Mouse (Mus musculus) heart, postnatal 14 days (tissue): ENCODE measurements at regions not wholly inside any gene's neighbourhood (a gene's known extent, or its start where the extent isn't known, plus 50 kb on each side); places are given as distances from the start of the nearest gene placed in this dataset.
A peak's percentile ranks its signal among the peaks of the same experiment; 100 is the strongest.

Experiments
- DNase-seq, 2 experiments: peaks; one replicate each; pipeline ENCODE4 v3.0.0; 2021 to 2022
- intact Hi-C: fragments of 180-260 bp; cut with DNase I; formaldehyde crosslinking; loops from one replicate; pipeline ENCODE4 v1.15.1; 2025

DNA sequence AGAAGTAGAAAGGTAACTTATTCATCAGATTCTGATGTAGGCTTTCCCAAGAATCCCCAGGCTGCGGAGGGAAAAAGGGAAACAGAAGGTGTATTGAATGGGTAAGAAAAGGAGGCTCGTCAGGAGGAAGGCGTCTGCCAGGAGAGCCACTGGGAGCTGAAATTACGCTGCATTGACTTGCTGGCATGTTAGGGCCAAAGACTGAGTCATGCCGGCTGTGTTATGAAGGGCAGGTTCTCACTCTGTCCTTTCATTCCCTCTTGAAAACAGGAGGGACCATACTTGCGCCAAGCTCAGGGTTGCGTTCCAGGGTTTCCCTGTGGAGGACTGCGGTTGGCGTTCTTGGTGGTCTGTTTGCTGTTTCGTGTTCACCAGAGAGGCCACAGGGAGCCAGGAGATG lies 128.3 kb upstream of the Krr1 start:
- DNase-seq, result no peak
- intact Hi-C loops, result no loop called here

DNA sequence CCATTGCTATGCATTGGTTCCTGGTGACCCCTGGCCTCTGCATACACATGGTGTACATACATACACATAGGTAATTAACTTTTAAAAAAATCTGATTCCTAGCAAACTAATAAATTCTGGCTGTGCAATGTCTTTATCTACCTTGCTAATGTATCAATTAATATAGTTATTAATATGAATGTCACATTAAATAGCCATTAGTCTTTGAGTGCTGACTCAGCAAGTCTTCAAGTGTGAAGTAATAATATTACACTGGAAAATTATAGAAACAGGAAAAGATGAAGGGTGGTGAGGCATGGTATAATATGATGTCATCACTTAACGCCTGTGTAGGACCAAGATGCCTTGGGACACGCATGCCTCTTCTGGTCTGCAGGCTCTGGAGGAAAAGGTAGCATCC lies 126.5 kb upstream of the Krr1 start:
- DNase-seq, result no peak
- intact Hi-C loops, result no loop called here

DNA sequence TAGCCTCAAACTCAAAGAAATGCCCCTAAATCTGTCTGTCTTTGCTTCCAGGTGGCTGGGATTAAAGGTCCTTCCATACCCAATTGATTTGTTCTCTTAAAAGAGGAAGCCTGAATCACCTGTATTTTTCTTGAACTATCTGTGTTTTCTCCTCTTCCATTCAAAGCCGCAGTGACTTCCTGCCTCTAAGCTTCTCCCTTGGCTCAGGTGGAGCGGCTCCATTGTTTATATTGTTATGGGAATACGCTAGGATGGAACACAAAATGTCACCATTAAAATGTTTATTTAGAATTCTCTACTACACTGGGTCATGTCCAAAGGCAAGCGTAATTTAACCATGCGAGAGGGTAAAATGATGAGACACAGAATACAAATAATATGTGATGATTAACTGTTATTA lies 118.2 kb upstream of the Krr1 start:
- intact Hi-C loops, result no loop called here
- DNase-seq, result no peak

DNA sequence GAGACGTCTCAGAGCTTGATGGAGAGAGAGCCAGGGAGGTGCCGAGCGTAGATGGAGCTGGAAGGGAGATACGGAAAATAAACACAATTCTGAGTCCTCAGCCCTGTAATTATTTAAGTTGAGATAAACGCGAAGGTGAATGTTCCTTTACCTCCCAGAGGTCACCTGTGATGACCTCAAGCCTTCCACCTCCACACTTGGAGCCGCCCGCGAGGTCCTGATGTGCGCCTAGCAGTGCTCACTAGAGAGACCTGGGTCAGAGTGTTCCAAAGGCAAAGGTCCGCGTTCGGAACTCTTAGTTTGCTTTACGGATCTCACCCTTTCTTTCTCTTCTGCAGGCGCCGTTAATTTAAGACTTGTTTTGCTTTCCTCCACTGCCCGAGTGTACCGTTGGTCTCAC lies 117.0 kb upstream of the Krr1 start:
- DNase-seq, result no peak

DNA sequence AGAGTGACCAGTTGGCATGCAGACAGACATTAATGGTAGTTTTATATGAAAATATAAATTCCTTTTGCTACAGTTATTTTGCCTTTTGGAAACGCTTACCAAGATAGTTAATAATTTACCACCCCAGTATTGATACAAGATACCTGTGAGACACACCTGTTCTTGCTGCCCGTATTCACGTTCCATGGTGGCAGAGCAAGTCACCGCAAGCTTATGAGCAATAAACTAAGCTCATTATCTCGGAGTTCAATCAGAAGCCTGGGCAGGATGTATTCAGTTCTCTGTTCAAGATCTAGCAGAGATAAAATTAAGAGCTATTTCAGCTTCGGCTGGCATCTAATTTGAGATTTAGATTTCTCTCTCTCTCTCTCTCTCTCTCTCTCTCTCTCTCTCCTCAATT lies 114.1 kb upstream of the Krr1 start:
- intact Hi-C loops, result no loop called here
- DNase-seq, result no peak

More for the DNA sequence above, 117.0 kb upstream of the Krr1 start:
- intact Hi-C loops, result no loop called here

DNA sequence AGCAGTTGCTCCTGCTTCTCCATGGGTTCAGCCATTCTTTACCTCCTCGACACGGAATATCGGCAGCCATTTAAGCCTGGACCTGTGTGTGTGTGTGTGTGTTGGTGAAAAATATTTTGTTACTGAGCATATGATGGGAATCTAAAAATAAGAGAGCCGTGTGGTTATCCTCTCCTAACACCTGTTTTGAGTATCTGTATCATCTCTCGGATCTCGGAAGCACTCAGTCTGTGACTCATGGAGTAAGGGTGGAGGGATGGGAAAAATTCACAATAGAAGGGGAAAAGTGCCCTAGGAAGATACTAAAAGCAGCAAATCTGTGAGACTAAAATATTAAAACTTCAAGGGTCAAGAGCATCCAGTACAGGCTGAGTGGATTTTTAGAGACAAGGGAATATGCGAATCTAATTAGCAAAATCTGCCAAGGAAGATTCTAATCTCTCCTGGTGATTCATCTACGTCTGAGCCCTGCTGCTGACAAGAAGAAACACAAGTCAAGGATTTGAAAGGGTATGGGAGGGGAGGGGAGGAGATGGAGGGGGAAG lies 107.1 kb upstream of the Krr1 start:
- no peak for DNase-seq
- intact Hi-C loops, result no loop called here

DNA sequence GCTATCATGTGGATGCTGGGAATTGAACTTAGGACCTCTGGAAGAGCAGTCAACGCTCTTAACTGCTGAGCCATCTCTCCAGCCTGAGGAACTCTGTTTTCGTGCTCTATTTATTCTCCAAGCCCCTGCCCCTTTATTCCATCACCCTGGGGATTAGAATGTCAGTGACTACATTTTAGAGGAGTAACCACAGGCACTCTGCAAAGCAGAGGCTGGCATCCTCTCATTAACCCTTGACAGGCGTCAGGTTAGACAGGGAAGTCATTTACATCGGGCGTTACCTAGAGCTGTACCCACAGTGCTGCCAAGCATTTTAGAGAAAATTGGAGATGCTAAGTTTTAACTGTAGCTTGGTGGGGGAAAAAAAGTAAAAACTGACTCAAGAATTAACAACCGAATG lies 105.4 kb upstream of the Krr1 start:
- intact Hi-C loops, result no loop called here
- DNase-seq, result no peak

DNA sequence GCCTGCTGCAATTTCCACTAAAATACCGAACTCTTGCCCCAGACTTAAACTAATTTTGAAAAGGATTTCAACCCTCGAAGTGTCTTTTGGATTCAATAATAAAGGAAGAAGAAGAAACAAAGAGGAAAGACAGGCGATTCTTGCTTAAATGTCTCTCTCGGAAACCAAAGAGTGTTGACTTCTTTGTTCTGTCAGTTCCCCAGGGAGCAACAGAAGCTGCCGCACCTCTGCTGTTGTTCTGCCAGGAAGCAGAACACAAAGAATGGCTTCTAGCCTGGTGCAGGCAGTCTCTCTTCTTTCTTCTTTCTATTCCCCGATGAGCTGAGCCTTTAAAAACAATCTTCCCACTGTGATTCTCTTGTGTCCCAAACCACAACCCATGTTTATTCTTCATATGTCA lies 104.9 kb upstream of the Krr1 start:
- intact Hi-C loops, result no loop called here
- no peak for DNase-seq

DNA sequence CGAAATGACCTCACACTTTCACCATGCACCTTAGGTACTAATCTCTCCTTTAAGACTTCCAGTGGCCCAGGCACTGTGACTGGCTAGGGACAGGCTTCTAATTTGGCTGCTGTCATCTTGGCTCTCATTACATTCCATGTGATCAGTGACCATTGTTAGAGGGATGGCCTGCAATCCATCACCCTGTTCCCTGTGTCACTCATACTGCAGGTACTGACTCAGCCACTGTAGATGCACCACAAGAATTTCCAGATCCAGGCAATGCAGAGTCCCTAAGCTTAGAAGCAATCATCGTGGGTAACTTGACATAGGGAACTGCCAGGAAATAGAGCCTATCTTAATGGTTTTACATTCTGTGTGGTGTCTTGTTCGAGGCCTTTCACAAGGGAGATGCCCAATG lies 92.1 kb upstream of the Krr1 start:
- intact Hi-C loops, result no loop called here
- DNase-seq, result no peak

DNA sequence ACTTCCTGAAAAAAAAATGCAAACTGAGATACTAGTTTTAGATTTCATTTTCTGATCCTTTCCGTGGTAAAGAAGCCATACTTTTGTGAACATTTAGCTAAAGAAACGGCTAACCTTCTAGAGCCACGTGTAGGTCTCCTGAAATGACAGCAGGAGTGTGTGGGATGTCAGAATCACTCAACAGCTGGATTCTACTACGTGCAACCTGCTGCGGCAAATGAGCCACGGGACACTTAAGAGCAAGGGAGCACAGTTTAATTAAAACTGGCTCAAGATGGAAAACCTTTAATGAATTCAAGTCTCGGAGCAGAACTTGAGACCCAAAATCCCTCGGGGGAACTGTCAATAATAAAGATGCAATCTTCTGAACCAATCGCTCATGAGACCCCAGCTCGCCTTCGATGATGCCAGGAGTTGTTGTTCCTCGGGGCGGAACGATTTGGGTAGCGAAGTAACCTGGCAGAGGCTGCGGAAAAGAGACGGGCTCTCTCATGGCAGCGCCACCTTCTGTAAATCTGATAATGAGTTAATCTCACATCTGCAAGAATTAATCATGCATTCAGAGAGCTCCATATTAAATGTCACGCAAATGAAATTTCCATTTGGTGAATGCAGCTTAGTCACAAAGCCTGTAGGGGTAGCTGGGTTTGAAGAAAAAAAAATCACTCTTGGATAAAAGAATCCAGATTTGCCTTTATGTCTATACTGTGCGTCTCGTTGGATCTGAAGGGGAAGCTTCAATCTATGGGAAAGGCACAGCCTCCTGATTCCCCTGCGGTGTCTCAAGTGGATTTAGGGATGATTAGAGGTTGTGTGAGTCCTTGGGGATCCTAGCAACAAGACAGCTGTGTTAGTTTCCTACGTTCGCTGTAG lies 90.9 kb upstream of the Krr1 start:
- no peak for DNase-seq
- intact Hi-C loops, result no loop called here

DNA sequence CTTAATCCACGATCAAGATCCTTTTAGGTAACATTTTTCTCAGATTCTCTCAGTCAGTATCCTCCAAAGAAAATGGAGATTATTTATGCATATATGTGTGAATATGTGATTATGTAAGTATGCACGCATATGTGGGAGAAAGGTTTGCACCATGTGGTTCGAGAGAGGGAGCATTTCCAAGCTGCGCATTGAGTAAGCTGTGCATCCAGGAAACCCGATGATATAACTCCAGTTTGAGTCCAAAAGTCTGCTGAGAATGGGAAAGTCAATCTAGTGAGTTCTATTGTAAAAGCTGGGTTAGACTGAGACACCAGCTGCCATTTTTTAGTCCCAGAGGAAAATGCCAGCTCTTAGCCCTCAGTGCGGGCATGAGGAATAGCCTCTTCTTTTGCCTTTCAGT lies 89.9 kb upstream of the Krr1 start:
- intact Hi-C loops, result no loop called here

DNA sequence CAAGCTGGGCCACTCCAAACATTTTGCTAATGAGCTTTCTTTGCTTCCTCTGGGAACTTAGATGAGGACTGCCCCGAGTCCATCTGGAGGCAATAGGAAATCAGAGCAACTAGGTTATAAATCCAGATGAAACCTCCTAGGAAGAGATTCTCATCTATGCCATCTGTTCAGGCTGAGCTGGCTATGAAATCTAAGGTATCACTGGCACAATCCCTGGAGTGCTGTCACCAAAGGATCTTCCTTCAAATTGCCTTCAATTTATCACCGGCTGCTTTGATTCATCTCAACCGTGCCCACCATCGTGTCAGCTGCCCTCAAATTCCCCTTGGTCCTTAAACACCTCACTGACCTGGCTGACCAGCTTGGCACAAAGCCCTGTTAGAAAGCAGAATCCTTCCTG lies 87.8 kb upstream of the Krr1 start:
- intact Hi-C loops, result no loop called here
- no peak for DNase-seq

More for the DNA sequence above, 89.9 kb upstream of the Krr1 start:
- DNase-seq, result no peak

DNA sequence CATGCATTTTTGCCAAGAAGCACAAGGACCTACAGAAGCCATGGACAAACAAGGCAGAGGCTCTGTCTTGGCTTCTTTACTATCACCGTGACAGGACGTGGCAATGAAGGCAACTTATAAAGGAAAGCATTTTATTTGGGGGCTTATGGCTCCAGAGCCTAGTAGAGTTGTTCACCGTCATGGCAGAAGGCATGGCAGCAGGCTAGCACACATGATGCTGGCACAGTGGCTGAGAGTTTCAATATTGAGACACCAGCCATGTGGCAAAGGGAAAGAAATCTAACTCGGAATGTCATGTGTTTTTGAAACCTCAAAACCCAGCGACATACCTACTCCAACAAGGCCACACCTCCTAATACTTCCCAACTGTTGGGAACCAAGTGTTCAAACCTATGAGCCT lies 83.4 kb upstream of the Krr1 start:
- no peak for DNase-seq
- intact Hi-C loops, result no loop called here

DNA sequence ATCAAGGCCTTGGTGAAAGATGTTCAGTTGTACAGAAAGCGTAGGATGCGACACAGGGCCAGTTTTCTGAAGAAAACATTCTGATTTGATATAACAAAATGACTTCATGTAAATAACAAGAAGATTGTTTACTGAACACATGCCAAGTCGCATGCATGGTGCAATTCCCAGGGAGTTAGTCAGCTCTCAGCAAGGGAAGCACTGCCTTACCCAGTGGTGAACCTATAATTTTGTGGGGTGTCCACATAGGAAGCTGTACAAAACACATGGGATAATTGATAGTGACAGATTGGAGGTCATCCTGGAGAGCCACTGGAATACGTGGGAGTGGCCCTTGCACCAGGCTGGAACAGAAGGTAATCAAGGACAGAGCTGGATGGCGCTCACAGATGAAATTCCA lies 79.0 kb upstream of the Krr1 start:
- intact Hi-C loops, result no loop called here
- DNase-seq, result peak in 1 of 2 experiments; percentile 6

DNA sequence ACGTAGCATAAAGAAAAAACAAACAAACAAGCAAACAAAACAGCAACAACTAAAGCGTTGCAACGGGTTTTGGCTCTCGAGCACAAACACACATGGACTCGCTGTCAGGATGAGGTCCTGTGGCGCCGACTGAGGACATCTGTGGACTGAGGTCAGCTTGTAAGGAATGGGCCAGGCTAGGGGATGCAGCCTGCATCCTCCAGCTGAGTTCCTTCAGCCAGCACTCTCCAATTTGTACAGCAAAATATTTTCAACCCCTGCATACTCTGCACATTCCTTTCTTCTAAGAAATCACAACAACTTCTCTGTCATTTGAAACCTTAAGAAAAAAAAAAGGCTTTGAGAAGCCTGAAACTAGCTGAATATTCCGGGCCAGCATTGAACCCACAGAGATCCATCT lies 78.5 kb upstream of the Krr1 start:
- intact Hi-C loops, result no loop called here
- DNase-seq, result peak; percentile 51 to 54

DNA sequence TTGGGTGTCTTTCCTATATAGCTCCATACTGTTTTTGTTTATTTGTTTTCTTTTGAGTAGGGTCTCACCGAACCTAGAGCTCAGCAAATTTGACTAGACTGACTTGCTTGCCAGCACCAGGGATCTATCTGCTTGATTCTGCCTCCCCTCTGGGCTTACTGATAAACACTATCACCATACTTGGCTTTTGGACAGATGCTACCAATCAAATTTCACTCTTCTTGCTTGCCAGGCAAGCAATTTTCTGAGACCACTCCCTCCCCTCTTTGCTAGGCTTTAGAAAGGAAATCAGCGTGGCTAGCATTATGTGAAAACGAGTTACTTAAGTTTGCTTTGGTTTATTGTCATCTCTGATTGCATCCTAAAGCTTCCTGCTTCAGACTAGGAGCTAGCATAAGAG lies 75.1 kb upstream of the Krr1 start:
- no peak for DNase-seq
- intact Hi-C loops, result no loop called here

DNA sequence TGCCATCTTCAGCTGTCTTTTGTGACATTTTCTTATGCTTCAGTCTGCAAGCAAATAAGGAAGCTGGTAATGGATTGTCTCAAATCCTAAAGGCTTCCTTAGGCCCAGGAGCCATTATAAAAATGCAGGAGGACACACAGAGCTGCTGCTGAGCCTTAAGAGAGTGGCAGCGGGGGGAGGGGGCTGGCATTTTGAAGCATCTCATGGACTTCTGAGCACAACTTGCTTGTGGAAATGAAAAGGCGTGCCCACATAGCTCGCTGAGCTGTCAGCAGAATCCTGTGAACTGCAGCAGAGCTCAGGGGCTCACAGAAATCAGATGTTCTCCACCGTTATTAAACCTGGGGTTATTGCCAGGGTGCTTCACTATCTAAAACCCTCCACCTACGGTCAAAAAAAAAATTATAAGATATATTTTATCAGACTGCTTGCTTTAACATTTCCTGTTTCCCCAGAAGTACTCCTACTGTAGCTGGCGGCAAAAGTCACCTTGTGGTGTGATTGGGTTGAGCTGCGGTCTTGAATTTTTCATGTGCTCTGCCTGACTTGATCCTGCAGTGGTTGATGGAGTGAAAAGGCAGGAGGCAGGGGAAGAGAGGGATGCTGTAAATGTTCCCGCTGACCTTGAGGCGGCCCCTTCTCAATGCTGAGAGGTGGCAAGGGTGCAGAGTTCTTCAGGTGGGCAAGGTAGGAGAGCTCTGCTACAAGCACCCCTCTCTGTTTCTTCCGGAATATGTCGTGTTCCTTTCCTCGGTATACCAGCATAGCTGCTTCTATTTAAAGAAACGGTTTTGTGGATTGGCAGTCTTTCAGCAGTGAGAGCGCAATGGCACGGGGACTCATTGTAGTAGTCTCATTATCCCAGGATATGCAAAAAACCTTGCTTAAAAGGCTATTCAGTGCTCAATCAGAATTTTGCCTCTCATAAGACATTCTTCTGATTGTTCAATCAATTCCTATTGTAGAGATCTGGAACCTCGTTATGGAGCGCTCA lies 71.4 kb upstream of the Krr1 start:
- DNase-seq, result no peak
- intact Hi-C loops, result no loop called here

DNA sequence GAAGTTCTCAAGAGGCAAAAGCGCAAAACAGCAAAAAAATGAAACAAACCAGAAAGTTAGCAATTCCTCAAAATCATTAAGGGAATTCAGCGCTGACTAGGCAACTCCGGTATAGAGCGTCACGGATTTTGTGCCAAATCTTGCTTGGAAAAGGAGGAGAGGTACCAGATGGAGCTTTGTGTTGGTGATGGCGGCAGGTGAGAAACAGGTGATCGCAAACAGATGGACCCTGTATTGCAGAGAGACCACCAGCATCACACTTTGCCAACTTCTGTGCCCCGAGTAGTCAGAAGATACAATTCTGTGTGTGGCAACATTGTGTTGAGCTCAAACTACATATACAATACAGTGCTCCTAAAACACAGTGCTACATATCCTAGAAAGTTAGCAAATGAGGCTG lies 68.5 kb upstream of the Krr1 start:
- intact Hi-C loops, result no loop called here

DNA sequence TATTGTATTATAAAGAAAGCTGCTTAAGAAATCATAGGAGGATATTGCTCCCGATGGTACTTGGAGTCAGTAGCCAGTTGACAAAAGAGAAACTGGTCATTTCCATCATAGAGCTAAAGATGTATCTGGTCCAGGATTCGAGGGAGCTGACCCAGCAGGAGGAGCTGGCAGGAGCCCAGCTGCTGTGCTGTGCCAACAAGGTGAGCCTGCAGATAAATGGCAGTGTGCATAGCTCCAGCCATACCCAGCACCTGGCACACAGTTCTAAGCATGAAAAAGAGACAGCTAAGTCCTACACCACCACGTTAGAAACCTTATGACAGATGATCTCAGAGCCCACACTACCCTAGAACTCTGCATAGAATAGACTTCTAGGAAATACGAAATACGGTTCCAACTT lies 64.6 kb upstream of the Krr1 start:
- intact Hi-C loops, result no loop called here
- DNase-seq, result no peak

More for the DNA sequence above, 68.5 kb upstream of the Krr1 start:
- DNase-seq, result no peak

DNA sequence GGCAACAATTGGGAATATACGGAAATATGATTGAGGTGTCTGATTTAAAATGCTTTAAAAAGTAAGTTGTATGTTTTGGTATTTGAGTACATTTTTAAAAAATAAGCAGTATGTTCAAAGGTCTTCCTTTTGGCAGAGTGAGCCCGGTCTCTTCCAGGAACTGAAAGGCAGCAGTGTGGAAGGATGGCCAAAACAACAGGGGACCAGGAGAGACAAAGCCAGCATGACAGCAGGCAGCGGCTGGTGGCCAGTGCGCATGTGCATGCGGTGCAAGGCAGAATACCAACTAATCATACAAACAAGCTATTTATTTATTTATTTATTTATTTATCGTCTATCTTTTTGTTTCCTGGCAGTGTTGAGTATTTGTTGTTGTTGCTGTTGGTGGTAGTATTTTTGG lies 59.9 kb upstream of the Krr1 start:
- DNase-seq, result peak; percentile 60 to 61
- intact Hi-C loops, result no loop called here

DNA sequence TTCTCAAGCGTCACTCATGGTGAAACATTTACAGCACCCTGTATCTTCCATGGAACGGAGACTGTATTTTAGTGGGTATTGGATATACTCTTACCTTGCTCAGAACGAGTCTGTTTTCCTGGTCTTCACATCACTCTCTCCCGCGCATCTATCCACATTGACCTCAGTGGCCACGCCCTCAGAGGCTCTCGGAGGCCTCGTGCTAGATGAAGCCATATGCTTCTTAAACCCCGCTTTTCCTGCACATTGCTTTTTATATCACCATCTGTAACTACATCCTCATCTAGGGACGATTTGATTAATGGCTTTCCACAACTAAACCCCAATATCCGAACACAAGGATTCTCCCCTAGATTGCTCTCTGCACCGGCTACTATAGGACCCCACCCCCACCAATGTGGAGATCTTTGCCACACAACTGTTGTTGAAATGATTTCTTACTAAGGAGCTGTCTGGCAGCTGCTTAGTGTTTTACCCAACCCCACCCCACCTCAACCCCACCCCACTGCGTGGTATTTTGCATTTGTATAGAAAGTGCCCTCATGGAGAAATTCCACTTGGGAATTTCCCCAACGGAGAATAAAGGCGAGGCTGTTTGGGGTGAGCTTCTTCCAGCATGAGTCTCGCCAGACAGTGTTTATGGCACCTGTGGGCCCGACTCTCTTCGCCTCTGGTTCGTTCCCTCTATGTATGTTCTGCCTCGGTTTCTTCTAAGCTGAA lies 59.2 kb upstream of the Krr1 start:
- DNase-seq, result no peak
- intact Hi-C loops, result no loop called here
